Mouse (Mus musculus) megakaryocyte progenitor cell, adult 5-6 weeks (primary cell): Measurements from ENCODE around the gene Ppara. TPM values are rescaled to one million over a fixed set of nuclear protein-coding genes. Genes with fewer than 3 reads are reported as not detected.
A peak's percentile ranks its signal among the peaks of the same experiment; 100 is the strongest.

Experiments
- ATAC-seq: replicated peaks from 2 replicates; pipeline ENCODE4 v1.8.0; 2016; ENCODE audit warnings: mild to moderate bottlenecking, moderate TSS enrichment, inconsistent platforms; ENCODE audit not compliant: poor library complexity
- total RNA-seq, 2 experiments: library from RNA; stranded (forward) in 1 of 2; stranded (reverse) in 1 of 2; fragments of 157-497, 149-512 nt in 1 of 2; fragments of 200-1000 nt in 1 of 2; gene quantifications; 2 replicates each; pipeline versions ENCODE4 v1.2.3 to v1.2.4; 2015 to 2017

The Ppara gene
- total RNA-seq, 2 experiments from 2014 or later, result not detected

- ATAC-seq, result no peak
These were observed 53.9 kb downstream of the Ppara start for GRCm38 (mm10) chr15:85788633-85789032.

- ATAC-seq, result no peak
These were observed 56.7 kb downstream of the Ppara start for GRCm38 (mm10) chr15:85791449-85791848.

- ATAC-seq, result peak; percentile 46; the same call in 1 of the 2 replicates
These were observed 58.0 kb downstream of the Ppara start for GRCm38 (mm10) chr15:85792819-85793218.

GRCm38 (mm10) chr15:85795516-85795915 is 60.7 kb downstream of the Ppara start:
- no peak for ATAC-seq

GRCm38 (mm10) chr15:85798676-85799075 is 63.9 kb downstream of the Ppara start:
- ATAC-seq, result no peak

GRCm38 (mm10) chr15:85802931-85803330 is 68.1 kb downstream of the Ppara start:
- no peak for ATAC-seq

- no peak for ATAC-seq
These were observed 72.1 kb downstream of the Ppara start for GRCm38 (mm10) chr15:85806886-85807285.

- ATAC-seq, result no peak
These were observed 72.6 kb downstream of the Ppara start for GRCm38 (mm10) chr15:85807404-85807803.

GRCm38 (mm10) chr15:85808031-85808430 is 73.2 kb downstream of the Ppara start:
- ATAC-seq, result no peak

- ATAC-seq, result no peak
These were observed 73.7 kb downstream of the Ppara start for GRCm38 (mm10) chr15:85808434-85808833.

GRCm38 (mm10) chr15:85809091-85809490 is 74.3 kb downstream of the Ppara start:
- ATAC-seq, result no peak

GRCm38 (mm10) chr15:85810462-85810805 is 75.7 kb downstream of the Ppara start:
- no peak for ATAC-seq

- peak; percentile 63 for ATAC-seq
These were observed 76.2 kb downstream of the Ppara start for GRCm38 (mm10) chr15:85810806-85811521.

- peak; percentile 86 for ATAC-seq
These were observed 76.9 kb downstream of the Ppara start, which contains the start of gene Cdpf1 for GRCm38 (mm10) chr15:85811535-85812277. TSS of gene Cdpf1 (minus strand) at chr15:85811697.

- no peak for ATAC-seq
These were observed 78.6 kb downstream of the Ppara start for GRCm38 (mm10) chr15:85813428-85813827.

GRCm38 (mm10) chr15:85821203-85822010 is 86.6 kb downstream of the Ppara start, which contains the start of gene Pkdrej:
TSS of gene Pkdrej (minus strand) at chr15:85821734.
- peak; percentile 63 for ATAC-seq

- ATAC-seq, result no peak
These were observed 87.2 kb downstream of the Ppara start for GRCm38 (mm10) chr15:85822011-85822359.

- ATAC-seq, result peak; percentile 90
These were observed 91.9 kb downstream of the Ppara start for GRCm38 (mm10) chr15:85826676-85827075.

GRCm38 (mm10) chr15:85828071-85828470 is 93.3 kb downstream of the Ppara start:
- no peak for ATAC-seq

- ATAC-seq, result no peak
These were observed 94.7 kb downstream of the Ppara start for GRCm38 (mm10) chr15:85829470-85829869.

GRCm38 (mm10) chr15:85831954-85832590 is 97.3 kb downstream of the Ppara start, which contains the start of gene Ttc38:
TSS of gene Ttc38 (plus strand) at chr15:85832306.
- ATAC-seq, result peak; percentile 92
